Mouse (Mus musculus): ENCODE measurements at regions not wholly inside any gene's neighbourhood (a gene's known extent, or its start where the extent isn't known, plus 50 kb on each side); places are given as distances from the start of the nearest gene placed in this dataset.

GRCm38 (mm10) chr1:189108260-189109035, 100.8 kb upstream of the Kctd3 start:
- TF ChIP-seq CTCF (IDR thresholded peaks at IDR 0.05; ENCODE audit: low read depth) (no peak), EP300 (IDR thresholded peaks at IDR 0.05; ENCODE audit: low read depth) (no peak)
